Mouse (Mus musculus) neutrophil, adult 5-6 weeks (primary cell): ENCODE data around the gene 1190005I06Rik. TPM values are rescaled to one million over a fixed set of nuclear protein-coding genes. Genes with fewer than 3 reads are reported as not detected.
A peak's percentile ranks its signal among the peaks of the same experiment; 100 is the strongest.

Experiments used
- ATAC-seq: fragments of 151-379, 151-347 bp; 2 replicates; pipeline ENCODE4 v1.8.0; 2017; ENCODE audit warnings: mild to moderate bottlenecking, moderate TSS enrichment; ENCODE audit not compliant: insufficient number of reproducible peaks, poor library complexity, low FRiP score, severe bottlenecking; ENCODE audit errors: extremely low read depth
- total RNA-seq: library from RNA; stranded (forward); fragments of 200-1000 nt; gene quantifications from 2 replicates; pipeline ENCODE4 v1.2.3, GENCODE M21; 2017

The 1190005I06Rik gene
- total RNA-seq, 1 experiment from 2014 or later, result not detected

DNA sequence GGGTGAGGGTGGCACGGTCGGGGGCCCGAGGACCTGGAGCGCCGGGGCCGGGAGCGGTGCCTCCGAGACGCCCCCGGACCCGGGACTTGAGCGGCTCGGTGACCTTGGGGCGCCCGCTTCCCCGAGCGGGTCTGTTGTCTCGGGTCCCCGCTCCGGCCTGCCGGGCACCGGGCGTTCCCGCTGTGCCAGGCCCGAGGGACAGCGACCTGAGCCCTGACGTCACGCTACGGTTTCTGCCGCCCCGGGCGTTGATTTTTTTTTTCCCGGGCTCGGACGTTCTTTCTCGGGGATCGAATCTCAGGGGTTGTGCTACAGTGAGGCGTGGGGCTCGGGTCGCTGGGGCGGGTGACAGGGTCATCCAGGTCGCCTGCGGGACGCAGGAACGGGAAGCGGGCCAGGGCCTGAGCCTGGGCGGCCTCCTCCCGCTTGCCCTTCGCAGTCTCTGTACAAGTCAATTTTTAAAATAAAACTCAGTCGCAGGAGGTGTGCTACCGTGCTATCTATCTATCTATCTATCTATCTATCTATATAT, 21.0 kb upstream of the 1190005I06Rik start, which contains the start of gene Emc8:
TSS of gene Emc8 (minus strand) at position 200 of the 532 bp plus-strand sequence.
- no peak for ATAC-seq

DNA sequence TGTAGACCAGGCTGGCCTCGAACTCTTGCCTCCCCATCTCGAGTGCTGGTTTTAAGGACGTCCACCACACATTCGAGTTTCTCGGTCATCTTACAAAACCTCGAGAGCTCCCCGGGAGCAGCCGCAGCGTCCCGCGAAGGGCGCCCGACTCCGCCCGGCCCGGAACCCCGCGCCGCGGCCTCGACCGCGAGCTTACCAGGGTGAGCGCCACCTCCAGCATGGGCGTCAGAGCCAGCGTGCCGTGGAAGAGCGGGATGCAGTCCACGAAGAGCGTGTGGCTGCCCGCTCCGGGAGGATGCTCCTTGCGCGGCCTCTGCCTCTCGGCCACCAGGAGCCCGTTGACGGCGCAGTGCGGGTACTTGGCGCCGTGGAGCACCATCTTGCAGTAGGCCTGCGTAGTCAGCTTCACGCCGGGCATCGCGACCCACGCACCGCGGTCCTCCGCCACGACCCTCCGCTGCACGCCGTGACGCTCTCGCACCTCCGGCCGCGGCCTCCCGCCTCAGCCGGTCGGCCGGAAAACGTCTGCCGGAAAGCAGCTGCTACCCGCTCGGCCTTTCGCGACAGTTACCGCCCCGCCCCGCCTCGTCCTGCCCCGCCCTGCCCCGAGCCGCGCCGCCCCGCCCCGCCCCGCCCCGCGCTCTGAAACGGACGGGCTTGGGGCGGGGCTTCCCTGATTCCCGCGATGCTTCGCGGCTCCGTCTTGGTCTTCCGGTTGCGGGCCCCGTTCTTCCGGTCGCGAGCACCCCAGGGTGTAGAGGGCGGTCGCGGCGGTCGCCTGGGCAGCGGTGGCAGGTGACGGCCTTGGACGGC, 20.3 kb upstream of the 1190005I06Rik start, which contains the start of the genes Gm27021 and Cox4i1:
TSS of gene Gm27021 (minus strand) at position 519 of the 813 bp plus-strand sequence.
TSS of gene Cox4i1 (plus strand) at position 662 of the 813 bp plus-strand sequence.
- ATAC-seq, result peak; percentile 82

DNA sequence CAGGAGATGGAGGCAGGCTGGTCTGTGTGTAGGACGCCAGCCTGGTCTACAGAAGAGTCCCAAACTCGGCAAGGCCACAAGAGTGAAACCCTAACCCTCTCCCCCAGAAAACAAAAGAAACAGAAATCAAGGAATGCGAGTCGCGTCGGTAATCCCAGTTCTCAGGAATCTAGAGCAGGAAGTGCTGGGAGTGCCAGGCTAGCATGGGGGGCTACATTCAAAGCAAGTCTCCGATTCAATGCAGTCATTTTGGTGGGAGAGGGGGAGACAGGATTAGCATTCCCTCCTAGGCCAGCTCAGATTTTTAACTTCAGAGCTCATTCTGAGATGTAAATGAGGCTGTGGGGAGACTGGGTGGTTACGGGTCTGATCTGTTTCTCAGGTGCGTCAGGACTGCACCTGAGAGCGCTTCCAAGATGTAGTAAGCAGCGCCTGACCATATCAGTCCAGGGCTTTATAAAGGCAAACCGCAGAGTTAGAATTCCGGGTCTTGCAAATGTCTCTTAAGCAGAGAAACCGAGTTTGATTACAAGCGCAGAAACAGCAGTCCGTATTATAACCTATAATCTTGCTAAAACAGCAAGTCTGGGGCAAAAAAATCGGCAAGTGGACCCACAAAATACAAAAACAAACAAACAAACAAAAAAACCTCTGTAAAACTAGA, 19.5 kb upstream of the 1190005I06Rik start:
- no peak for ATAC-seq

DNA sequence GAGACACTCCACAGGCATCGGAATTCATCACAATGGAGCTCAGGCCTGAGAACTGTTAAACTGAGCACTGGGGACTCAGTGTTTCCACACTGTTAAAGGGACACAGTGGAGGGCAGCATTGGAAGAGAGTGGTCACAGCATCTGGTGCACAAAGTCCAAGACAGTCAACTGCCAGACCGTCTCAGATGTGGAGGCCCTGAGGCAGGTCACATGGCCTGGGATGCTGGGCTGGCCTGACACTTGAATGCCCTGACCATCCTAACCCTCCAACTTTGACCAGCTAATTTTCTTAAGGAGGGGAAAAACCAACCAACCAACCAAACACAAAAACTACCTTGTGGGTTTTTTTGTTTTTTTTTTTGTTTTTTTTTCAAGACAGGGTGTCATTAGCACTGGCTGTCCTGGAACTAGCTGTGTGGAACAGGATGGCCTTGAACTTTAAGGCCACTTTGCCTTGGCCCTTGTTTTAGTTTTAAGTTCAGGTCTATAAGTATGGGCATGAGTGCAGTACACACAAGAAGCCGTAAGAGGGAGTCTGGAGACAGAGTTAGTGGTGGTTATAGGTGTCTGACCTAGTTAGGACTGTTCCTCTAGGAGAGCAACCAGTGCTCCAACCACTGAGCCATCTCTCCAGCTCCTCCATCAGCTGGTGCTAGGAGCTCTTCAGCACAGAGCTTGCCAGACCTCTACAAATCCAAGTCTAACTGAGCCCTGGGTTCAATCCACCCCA, 18.5 kb upstream of the 1190005I06Rik start:
- no peak for ATAC-seq

DNA sequence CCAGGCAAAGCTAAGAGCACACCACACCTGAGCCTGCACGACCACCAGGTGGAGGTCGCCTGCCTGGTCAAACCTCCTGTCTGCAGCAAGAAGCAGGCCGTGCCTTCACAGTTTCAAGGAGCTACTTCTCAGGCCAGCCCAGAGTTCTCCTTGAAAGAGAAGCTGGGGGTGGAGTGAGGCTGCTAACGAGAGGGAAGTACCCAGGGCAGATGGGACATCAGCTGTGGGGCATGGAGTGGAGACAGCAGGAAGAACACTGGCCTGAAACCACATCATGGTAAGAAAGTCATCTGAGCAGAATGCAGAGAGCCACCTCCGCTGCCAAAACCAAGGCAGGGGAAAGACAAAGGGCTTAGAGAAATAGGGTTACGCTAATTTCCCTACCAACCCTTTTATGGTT, 17.1 kb upstream of the 1190005I06Rik start:
- ATAC-seq, result no peak

DNA sequence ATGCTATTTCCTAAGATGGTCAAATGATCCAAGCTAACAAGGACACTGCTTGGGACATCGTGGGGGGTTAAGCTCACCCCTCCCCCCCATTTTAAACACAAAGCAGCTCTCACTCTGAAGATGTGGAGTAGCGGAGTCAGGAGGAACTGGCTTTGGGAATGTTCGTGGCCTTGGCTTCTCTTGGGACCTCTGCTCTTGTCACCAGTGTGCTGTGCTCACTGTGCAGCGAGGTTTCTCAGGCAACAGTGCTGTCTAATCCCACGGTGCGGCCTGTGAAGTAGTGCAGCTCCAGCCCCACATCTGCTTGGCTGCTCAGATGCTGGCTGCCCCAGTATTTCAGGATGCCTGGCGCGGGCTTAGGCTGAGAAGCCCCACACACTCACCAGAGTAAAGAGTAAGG, 10.0 kb upstream of the 1190005I06Rik start:
- no peak for ATAC-seq

DNA sequence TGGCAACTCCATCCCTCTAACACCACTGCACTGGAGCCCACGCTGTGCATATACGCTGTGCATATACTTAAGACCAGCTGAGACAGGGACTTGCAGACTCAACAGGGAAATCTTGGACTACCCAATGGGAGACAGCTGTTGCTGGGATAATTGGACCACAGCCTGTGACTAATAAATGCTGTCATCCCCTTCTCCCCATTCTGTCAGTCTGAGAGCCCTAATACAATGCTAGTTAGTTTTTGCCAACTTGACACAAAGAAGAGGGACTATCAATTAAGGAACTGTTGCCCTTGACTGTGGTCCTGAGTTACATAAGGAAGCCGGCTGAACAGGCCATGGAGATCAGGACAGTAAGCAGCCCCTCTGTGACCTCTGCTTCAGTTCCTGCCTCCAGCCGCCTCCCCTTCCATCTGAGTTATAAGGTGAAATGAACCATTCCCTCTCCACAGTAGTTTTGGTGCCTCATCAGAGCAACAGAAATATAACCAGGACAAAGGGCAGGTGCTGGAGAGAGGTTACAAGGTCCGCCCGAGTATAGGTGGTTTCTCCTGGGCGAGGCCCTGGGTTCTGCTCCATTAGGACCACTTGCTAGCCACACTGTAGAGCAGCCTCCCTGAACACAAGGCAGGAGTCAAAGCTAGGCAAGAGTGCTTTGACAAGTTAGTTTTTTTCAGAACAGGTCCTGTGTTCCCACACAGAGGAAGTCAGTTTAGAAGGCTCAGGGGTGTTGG, 9.1 kb upstream of the 1190005I06Rik start:
- ATAC-seq, result no peak

DNA sequence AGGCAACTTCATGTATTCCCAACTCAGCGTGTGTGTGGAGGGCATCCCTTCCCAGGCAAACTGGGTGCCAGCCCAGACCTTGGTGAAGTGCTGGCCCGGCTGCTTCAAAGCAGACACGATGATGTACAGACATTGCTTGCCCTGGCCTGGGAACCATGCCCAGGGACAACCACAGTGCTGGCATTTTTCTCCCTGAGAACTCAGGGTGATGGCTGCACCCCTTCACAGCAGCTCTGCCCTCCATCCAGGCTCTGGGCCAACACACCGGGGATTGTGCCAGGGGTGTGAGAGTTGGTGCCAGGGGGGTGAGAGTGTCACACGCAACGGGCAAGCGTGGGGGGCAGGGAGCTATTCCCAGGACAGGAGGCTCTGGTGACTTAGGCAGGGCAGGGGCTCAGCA, 2.8 kb downstream of the 1190005I06Rik start:
- ATAC-seq, result no peak

DNA sequence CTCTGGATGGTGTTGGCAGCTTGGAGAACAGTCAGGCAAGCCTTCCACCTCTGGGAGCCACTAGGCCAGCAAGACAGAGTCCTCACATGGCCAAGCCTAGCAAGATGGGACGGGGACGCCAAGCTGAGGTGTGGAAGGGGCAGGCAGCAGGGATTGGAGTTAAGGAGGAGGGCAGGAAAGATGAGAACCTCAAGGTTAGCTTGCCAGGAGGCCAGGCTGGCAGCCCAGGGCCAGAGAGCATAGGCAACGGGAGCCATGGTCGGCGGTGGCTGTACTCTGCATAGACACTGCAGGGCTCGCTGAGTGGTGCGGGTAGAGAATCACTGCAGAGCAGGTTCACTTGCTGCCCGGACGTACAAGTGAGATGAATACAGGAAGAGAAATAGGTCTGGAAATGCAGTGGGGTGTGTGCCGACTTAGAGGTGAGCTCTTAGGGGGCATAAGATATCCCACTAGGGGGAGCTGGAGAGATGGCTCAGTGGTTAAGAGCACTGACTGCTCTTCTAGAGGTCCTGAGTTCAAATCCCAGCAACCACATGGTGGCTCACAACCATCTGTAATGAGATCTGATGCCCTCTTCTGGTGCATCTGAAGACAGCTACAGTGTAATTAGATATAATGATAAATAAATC, 5.3 kb downstream of the 1190005I06Rik start:
- ATAC-seq, result no peak

DNA sequence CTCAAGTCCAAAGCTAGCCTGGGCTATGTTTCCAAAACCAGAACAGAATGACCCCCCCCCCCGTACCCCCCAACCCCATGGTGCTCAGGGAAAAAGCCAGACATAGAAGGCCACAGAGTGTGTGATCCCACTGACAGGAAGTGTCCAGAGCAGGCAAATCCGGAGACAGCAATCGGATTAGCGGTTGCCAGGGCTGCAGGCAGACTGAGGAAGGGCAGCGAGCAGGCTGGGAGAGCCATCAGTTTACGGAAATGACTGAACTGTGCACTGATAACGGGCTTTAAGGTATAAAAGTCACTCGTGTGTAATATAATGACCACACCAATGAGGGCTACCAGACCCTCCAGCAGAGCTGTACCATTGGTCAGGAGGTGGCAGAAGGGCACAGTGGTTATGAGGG, 6.2 kb downstream of the 1190005I06Rik start:
- no peak for ATAC-seq

DNA sequence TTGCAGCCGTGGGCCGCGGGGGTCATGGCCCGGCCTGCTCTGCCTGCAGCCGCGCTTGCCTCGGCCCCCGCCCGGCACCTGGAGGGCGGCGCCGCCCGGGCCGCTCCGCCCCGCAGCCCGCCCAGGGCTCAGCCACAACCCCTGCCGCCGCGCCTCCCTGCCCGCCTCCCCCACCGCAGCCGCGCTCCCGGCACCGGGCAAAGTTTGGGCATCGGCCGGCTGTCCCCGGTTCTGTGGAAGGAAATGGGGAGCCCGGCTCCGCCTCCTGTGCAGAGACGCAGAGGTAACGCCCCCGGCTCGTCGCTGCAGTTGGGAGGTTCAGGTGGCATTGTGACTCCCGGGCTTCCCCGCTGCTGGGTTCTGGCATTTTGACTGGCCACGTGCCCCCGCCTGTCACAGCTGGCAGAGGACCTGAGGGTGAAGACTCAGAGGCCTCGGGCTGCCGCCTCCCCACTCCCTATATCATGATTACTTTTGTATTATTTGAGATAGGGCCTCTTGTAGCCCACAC, 13.0 kb downstream of the 1190005I06Rik start:
- no peak; the same call in 1 of the 2 replicates for ATAC-seq

DNA sequence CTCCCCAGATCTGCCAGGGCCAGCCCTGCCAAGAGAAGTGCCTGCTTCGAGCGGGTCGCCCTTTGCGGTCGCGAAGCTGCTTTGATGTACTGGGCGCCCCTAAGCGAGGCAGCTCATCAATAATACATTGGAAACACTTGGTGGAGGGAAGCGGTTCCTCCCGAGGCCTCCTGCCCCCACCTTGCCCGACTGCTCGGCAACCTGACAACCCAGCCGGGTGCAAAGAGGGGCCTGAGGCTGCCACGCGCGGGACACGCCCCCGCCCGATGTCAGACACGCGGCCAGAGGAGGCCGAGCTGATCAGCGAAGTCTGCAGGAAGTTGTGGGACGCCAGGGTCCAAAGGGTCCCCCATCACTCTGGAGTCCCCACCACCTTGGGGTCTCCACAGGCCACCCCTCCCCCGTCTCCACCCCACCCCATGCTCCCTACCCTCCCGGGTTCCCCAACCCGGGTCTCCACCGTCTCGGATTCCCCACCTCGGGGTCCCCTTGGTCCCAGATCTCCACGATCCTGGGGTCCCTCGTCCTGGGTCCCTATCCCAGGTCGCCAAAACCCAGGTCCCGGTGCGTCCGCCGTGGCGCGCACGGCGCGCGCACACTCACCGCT, 13.7 kb downstream of the 1190005I06Rik start:
- no peak for ATAC-seq

DNA sequence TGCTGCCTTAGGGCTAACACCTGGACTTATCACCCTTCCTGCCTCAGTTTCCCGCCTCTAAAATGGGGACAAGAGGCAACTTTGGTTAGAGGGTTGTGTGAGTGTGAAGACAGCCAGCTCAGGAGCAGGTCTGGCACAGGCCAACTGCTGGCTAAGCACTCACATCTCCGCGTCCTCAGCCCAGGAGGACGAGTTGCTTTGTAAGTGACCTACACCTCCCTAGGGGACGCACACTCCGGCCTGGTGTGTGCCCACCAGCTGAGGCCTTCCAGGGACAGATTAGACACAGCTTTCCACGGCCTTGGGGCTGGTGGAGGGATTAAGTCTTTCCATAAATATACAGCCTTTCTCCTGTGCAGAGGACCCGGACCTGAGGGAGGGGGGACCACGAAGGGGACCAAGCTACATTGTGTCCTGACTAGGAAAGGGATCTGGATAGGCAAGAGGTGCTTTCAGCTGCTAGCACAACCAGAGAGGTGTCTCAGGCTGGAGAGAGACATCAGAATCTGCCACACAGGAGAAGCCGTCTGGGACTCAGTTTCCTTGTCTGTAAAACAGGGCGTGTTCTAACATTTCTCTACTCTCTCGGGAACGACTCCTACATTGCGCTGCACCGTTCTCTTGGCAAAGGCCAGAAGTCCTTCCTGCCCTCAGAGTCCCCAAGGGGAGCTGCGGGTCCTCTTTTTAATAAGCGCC, 14.3 kb downstream of the 1190005I06Rik start:
- no peak for ATAC-seq

DNA sequence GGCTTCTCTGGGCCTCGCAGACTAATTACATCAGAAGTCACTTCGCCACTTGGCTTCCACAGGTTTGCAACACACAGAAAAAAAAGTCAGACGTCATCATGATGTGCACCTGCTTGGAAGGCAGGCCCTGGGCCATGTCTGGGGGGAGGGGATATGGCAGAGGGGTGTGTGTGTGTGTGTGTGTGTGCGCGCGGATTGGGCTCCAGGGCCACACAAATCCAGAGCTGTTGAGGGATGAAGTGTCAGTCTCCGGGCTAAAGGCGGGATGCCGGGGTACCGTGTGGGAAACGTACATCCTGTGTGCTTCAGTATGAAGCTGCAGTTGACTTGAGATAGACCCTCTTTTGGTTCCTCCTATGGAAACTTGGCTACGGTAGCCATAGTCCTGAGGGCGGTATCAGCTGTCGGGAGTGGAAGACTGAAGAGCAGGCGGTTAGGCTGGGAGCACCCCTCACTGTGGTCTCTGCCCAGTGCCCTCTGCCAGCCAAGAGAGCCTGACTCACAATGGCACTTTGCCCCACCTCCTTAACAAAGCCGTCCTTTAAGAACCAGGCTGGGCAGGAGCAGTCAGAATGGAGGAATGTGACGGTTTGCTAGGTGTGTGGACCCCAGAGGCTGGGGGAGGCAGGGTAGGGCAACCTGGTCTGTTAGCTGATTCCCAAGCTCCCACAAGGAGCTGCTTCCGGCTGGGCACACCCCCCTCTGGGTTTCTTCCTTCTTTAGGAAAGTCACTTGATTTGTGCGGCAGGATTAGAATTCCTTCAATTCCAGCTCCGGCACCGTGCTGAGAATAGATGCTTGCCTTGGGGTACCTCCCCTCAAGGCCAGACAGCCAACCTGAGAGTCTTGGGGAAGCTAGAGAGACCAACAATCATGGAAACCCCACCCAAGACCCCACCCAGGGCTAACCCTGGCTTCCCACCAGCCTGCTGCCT, 15.7 kb downstream of the 1190005I06Rik start:
- no peak for ATAC-seq

DNA sequence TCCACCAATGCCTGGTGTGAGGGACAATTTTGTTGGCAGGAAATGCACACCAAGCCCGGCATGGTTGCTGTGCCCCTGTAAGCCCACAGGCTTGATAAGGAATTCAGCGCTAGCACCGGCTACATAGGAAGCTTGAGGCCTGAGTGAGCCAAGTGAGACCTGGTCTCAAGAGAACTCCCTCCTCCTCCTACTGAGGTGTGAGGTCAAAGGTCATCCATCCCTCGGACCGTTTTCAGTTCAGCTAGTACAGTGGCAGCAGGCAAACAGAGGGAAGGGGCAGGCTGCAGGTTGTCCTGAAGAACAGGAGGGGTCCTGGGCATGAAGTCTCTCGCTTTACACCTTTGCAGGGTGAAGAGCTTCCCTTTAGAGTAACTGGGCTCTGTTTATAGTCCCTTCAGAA, 16.6 kb downstream of the 1190005I06Rik start:
- no peak for ATAC-seq

DNA sequence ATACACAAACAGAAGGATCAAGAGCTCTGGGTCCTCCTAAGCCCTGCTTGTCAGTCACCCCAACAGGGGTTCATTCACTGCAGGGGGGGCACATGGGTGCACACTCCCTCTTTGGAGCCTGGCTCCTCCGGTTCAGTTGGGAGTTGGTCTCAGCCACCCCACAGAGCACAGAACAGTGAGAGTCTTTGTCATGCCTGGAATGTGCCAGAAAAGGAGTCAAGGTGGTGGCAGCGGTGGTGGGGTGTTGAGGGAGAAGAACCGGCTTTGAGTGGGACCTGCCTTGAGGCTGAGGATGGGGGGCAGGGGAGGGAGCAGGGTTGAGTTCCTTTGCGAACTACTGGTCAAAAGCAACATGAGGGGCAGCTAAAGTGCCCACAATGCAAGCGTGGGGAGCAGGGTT, 17.4 kb downstream of the 1190005I06Rik start:
- no peak for ATAC-seq
